Mouse (Mus musculus): ENCODE results near the gene Smurf1.

Gene Smurf1

GRCm38 (mm10) chr5:144943346-144943745, 22.3 kb downstream of the Smurf1 start:
- TF ChIP-seq GATA4 (IDR thresholded peaks at IDR 0.05; ENCODE audit: insufficient replicate concordance, low read length), result no peak

GRCm38 (mm10) chr5:144942431-144942830, 23.2 kb downstream of the Smurf1 start:
- TF ChIP-seq GATA4 (IDR thresholded peaks at IDR 0.05; ENCODE audit: insufficient replicate concordance, low read length), result no peak

- no peak for TF ChIP-seq GATA4 (IDR thresholded peaks at IDR 0.05; ENCODE audit: insufficient replicate concordance, low read length)
Observed at GRCm38 (mm10) chr5:144940904-144941303, 24.7 kb downstream of the Smurf1 start.

DNA sequence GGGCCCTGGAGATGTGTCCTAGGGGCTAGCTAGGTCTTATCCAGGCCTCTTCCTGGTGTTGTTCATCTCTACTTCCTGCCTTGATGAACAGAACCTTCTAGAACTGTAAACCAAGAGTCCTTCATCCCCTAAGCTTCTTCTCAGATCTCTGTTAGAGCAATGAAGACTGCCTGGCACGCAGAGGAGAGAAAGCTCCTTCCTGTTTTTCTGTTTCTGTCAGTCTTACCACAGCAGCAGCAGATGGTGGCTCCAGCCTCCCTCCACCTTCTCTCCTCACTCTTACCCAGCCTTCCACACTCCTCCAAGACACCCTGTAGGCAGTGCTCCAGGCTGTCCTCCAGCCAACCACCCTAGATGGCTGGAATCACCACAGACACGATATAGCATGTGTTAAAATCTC, 28.3 kb downstream of the Smurf1 start:
- TF ChIP-seq GATA4 (IDR thresholded peaks at IDR 0.05; ENCODE audit: insufficient replicate concordance, low read length), result no peak

- TF ChIP-seq GATA4 (IDR thresholded peaks at IDR 0.05; ENCODE audit: insufficient replicate concordance, low read length), result no peak
Observed at GRCm38 (mm10) chr5:144933486-144933885, 32.2 kb downstream of the Smurf1 start.

- TF ChIP-seq GATA4 (IDR thresholded peaks at IDR 0.05; ENCODE audit: insufficient replicate concordance, low read length), result no peak
Observed at GRCm38 (mm10) chr5:144931841-144932240, 33.8 kb downstream of the Smurf1 start.

- no peak for TF ChIP-seq GATA4 (IDR thresholded peaks at IDR 0.05; ENCODE audit: insufficient replicate concordance, low read length)
Observed at GRCm38 (mm10) chr5:144928856-144929713, 36.6 kb downstream of the Smurf1 start.

DNA sequence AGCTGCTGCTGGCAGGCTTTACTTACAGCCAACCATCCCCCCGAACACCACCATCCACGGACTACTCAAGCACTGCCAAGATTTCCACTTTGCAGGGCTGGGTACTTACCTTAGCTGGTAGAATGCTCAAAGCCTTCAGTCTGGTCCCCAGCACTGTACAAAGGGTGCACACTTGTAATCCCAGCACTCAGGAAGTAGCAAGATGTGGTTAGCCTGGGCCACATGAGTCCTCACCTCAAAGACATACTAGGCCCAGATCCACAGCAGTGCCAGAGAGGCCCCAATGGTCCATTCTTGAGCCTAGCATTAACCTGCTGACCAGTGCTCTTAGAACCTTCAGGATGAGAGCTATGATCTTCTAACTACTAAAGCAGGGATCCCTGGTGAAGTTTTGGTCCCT, 39.4 kb downstream of the Smurf1 start:
- TF ChIP-seq GATA4 (IDR thresholded peaks at IDR 0.05; ENCODE audit: insufficient replicate concordance, low read length), result no peak

GRCm38 (mm10) chr5:144923351-144923750, 42.3 kb downstream of the Smurf1 start:
- TF ChIP-seq GATA4 (IDR thresholded peaks at IDR 0.05; ENCODE audit: insufficient replicate concordance, low read length), result no peak

GRCm38 (mm10) chr5:144919790-144920189, 45.9 kb downstream of the Smurf1 start:
- TF ChIP-seq GATA4 (IDR thresholded peaks at IDR 0.05; ENCODE audit: insufficient replicate concordance, low read length), result no peak

GRCm38 (mm10) chr5:144919194-144919593, 46.5 kb downstream of the Smurf1 start:
- TF ChIP-seq GATA4 (IDR thresholded peaks at IDR 0.05; ENCODE audit: insufficient replicate concordance, low read length), result no peak

DNA sequence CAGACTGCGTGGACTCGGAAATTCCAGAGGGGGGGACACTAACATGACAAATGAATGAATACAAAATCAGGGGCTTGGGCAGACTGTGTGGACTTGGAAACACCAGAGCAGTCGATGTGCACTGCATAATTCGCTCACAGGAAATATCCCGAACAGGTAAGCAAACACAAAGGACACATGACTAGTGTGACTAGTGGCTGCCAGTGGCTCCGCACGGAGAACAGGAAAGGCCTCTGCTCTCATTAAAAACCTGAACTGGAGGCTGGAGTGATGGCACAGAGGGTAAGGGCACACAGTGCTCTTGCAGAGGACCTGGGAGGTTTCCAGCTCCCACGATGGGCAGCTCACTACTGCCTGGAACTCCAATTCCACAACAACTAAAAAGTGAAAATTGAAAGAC, 47.4 kb downstream of the Smurf1 start:
- no peak for TF ChIP-seq GATA4 (IDR thresholded peaks at IDR 0.05; ENCODE audit: insufficient replicate concordance, low read length)

DNA sequence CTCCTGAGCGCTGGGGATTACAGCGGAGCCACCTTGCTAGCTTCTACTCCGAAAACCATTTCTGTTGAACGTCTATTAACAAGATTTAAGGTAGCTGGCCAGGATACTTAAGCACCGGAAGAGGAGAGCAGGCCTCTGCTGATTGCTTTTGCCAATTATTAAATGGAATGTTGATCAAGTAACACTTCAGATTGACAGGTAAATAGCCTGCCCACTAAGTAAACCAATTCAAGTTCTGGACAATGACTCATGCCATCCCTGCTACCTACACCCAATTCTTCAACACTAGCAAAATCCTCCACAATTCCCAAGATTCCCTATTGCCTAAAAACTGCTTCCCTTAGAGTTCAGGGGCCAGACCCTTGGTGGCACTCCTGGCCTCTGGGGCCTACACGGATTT, 48.5 kb downstream of the Smurf1 start:
- TF ChIP-seq GATA4 (IDR thresholded peaks at IDR 0.05; ENCODE audit: insufficient replicate concordance, low read length), result no peak

GRCm38 (mm10) chr5:144915828-144916227, 49.8 kb downstream of the Smurf1 start:
- no peak for TF ChIP-seq GATA4 (IDR thresholded peaks at IDR 0.05; ENCODE audit: insufficient replicate concordance, low read length)

DNA sequence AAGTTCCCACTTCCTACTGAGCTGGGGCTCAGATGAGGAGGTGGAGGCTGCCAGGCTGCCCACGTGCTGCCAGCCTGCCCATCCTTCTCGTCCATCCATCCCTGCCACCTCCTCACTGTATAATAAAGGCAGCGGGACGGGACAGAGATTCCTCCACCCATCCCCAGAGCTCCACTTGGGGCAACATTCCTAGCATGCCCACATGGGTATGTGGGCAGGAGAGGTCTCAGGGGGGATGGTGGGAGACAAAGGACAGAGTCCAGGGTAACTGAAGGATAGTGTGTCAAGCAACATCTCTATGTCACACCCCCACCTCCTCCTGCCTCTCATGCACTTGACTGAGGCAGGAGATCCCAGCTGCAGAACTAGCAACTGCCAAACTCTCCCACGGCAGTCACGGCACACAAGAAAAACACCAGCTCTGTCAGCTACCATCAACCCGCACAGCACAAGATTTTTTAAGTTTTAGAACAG, 51.2 kb downstream of the Smurf1 start:
- no peak for TF ChIP-seq GATA4 (IDR thresholded peaks at IDR 0.05; ENCODE audit: insufficient replicate concordance, low read length)

GRCm38 (mm10) chr5:144913923-144914322, 51.7 kb downstream of the Smurf1 start:
- TF ChIP-seq GATA4 (IDR thresholded peaks at IDR 0.05; ENCODE audit: insufficient replicate concordance, low read length), result no peak

- no peak for TF ChIP-seq GATA4 (IDR thresholded peaks at IDR 0.05; ENCODE audit: insufficient replicate concordance, low read length)
Observed at GRCm38 (mm10) chr5:144913361-144913760, 52.3 kb downstream of the Smurf1 start.

All from liver, adult (tissue).